Mouse (Mus musculus): Measurements from ENCODE around the gene Bdkrb1.

The Bdkrb1 gene

GRCm38 (mm10) chr12:105602581-105603210 lies at the start of gene Bdkrb1:
Gene Bdkrb1 (plus strand): TSS chr12:105603085.
- no peak for DNase-seq (ENCODE audit: extremely low spot score)

DNA sequence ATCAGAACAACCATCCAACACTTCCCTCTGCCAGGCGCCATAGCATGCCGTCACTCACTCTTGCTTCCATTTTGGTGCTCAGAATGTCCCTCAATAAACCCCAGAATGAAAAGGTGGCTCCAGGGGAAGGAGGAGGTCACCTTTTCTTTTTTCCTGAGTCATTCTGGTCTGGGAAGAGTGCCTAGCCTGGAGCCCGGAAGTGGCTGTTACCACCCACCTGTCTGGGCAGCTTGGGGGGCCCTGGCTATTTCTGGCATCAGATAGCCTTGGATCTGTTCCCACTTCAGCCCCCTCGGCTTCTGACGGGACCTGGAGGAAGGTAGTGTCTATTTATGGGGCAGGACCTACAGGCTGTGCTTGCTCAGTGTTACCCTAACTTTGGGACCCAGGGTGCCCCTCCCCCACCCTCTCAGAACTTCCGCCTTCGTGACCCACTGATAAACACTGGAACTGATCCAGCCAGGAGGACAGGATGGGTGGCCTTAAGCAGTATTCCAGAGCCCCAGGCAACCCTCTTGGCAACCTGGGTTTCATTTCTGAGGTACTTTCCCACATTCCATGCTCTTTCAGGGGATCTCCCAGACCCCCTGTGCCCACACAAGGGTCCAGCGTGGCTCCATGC lies 48.6 kb upstream of the Bdkrb1 start:
- DNase-seq (ENCODE audit: extremely low spot score): no peak

DNA sequence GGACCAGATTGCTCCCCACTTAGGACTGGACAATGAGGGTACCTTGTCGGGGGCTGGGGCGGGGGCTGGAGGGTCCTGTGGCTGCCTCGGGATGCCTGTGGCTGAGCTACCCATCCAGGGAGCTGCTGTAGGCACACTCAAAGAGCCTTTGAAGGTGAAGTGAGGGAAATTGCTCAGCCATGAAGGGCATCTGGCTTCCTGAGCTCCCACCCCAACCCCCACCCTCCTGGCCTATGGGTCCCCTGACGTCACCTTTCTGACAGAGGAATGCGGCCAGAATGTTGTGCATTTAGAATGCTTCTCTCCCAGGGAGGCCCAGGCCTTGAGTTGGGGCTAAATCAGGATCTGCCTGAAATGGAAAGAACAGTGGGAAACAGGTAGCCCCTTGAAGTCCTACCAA lies 47.7 kb upstream of the Bdkrb1 start:
- no peak for DNase-seq (ENCODE audit: extremely low spot score)

GRCm38 (mm10) chr12:105557250-105557925 lies 45.5 kb upstream of the Bdkrb1 start:
- DNase-seq (ENCODE audit: extremely low spot score): no peak

DNA sequence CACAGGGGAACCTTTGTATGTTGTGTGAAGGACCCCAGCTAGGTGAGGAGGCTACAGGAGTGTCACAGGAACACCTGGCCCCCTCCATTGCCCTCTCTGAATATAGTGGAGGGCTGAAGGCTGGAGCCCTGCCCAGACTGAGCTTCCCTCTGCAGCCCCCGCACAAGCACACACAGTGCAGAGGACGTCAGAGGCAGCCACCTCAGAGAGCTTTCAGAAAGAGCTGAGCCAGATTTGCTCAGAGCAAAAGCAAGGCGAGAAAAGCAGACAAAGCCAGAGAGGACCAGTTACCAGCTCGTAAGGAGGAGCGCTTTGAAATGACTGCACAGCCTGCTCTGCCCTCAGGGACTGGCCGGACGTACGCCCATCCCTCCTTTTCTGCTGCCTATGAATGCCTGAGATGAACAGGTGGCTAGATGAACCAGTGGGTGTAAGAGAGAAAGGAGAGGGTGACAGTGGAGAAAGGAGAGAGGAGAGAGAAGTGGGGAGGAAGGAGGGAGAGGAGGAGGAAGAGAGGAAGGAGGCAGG lies 41.8 kb upstream of the Bdkrb1 start:
- no peak for DNase-seq (ENCODE audit: extremely low spot score)

DNA sequence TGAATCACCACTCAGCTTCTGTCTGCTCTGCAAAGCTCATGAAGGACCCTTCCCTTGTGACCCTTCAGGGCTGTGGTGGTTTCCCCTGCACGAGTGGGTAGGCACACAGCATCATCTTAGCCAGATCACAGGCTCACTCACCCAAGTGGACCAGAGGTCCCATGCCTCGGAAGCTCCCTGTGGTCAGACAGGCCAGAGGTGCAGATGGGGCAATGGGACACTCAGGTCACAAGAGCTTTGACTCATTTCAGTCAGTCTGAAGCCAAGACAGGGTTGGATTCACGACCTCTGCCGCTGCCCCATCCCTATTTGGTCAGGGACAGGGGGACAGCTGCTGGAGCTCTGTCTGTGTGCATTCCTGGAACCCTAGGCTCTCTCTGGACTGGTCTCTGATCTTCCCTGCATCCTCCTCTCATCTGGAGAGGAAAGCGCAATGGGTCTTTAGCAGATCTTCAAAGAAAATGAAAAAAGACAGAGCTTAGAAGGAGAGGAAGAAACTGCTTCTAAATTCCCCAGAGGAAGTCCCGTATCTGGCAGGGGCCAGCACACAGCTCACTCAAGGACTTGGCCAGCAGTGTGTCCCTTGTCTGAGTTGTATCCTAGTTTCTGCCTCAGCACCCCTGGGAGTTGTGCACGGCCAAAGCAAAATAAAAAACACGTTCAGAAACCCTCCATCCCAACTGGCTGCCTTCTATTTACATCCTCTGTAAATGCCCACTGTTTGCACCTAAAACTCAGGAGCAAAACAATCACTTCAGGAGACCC lies 40.6 kb upstream of the Bdkrb1 start:
- DNase-seq (ENCODE audit: extremely low spot score): no peak

DNA sequence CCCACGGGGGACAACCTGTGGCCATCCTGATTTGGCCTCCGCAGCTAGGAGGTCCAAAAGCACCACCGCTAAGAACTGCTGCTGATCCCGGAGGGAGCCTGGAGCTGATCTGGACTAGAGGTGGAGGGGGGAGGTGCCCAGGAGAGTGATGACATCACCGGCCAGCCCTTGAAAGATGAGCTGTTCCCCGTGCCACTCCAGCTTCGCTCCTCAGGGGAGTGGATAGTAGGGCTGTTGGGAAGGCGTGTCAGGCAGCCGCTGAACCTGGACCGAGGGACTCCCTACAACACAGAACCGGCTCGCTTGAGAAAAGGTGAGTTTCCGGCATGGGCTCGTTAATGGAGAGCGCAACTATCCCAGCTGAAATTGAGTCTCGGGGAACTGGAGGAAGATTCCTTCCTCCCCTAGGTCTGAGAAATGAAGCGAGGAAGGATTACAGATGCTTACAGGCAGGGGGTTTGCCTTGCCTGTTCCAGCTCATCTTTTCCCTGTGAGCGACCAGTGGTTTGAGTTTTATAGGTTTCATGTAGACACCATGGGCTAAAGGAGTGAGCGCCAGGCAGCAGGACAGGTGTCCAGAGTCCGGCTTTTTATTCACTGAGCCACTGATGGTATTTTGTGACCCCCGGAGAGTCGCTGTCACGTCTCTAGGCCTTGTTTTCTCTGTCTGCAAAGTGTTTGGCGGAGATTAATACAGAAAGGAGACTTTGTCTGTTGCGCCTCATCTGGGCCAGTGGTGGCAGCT lies 39.8 kb upstream of the Bdkrb1 start, which contains the start of gene Bdkrb2:
Bdkrb2 (plus strand) TSS at position 291 of the 745 bp plus-strand sequence.
- peak; percentile 76 for DNase-seq (ENCODE audit: extremely low spot score)

- DNase-seq (ENCODE audit: extremely low spot score): no peak
Measured at GRCm38 (mm10) chr12:105563726-105564275, 39.1 kb upstream of the Bdkrb1 start.

DNA sequence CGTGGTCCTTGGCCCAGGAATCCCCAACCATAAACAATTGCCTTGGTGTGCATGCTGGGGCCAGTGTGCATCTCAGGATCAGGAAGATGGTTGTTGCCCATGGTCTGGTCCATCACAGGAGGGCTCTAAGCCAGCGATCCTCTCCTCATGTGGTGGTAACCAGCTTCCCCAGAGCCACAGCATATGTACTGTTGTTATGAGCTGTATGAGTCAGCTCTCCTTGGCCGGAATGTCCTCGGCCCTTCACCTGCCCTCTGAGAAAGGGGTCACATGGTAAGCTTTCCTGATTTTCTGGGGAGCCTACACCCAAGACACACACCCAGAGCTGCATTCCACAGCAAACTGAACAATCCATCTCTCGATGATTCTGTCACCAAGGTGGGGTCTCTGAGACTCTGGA lies 37.7 kb upstream of the Bdkrb1 start:
- DNase-seq (ENCODE audit: extremely low spot score): no peak

GRCm38 (mm10) chr12:105571867-105572266 lies 31.0 kb upstream of the Bdkrb1 start:
- DNase-seq (ENCODE audit: extremely low spot score): no peak

- DNase-seq (ENCODE audit: extremely low spot score): no peak
Measured at GRCm38 (mm10) chr12:105572622-105573021, 30.3 kb upstream of the Bdkrb1 start.

DNA sequence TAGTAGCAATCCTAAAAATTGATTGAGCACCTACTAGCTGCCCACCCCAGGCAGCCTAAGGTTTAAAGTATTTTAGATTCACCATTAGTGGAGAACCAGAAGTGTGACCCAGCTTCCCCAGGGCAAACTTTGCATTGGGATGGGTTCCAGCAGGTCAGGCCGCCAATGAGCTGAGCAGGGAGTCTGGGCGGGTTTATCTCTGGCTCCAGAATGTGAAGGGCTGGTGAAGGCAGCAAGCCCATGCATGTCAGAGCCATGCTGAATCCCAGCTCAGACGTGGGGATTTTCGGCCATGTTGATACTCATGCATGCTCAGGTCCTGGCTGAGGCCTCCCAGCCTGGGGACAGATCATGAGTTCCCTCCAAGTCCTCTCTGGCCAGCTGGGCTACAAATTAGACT lies 28.5 kb upstream of the Bdkrb1 start:
- DNase-seq (ENCODE audit: extremely low spot score): no peak

GRCm38 (mm10) chr12:105580490-105580889 lies 22.4 kb upstream of the Bdkrb1 start:
- DNase-seq (ENCODE audit: extremely low spot score): no peak

DNA sequence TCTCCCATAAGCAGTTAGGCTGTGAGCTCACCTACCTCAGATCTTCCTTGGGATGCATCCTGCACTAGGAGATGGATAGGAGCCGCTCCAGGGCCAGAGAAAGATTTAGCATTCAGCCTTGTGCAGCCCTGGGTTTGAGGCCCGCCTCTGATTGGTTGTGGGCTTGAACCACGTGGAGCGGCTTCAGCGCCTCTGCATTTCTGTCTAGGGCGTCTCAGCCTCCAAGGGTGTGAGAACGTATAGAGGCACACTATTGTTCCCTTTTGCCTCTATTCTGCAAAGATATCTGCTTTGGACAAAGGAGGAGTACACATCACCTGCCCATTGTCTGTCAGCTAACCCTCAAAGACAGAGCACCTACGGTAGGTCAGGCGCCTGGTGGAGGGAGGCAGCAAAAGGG lies 20.4 kb upstream of the Bdkrb1 start:
- no peak for DNase-seq (ENCODE audit: extremely low spot score)

DNA sequence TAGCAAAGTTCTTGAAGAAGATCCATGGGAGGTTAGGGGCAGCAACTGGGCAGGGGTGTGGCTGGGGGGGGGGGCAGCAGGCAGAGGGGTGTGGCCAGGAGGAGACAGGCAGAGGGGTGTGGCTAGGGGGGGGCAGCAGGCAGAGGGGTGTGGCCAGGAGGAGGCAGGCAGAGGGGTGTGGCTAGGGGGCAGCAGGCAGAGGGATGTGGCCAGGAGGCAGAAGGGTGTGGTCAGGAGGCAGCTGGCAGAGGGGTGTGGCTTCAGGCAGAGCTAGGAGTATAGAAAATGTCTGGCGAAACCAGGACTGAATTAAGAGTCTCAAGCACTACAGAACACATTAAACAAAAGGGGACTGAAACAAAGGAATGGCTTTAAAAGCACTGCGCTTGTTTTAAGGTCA lies 19.4 kb upstream of the Bdkrb1 start:
- peak; percentile 62 for DNase-seq (ENCODE audit: extremely low spot score)

DNA sequence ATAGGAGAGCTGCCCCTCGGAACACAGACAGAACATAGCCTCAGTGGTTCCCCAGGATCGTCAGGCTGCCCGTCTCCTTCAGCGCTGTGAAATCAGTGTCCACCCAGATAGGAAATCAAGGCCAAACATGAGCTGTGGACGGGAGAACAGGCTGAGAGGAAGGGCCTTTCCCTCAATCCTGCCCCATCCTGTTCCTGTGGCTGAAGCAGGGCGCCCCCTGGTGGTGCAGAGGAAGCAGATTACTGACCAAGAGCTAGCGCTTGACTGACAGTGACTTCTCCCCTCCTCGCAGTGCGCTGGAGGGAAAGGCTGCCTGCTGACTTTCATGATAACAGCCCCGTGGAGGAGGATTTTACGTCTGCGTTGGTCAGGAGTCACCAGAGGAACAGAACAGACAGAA lies 18.0 kb upstream of the Bdkrb1 start:
- peak; percentile 75 for DNase-seq (ENCODE audit: extremely low spot score)

DNA sequence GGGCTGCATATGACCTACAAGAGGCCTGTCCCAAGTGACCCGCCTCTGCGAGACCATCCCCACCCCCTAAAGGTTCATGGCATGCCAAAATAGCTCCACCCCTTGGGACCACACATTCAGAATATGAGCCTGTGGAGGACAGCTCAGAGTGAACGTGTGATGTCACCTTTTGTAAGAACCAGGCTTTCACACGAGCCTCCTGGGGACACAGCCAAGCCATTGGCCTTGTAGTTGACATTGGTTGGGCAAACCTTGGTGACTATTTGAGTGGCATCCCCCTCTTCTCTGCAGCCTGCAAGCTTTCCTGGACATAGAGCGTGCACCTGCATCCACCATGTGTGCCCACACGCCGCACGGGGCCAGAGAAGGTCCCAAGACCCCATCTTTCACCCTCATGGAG lies 15.4 kb upstream of the Bdkrb1 start:
- no peak for DNase-seq (ENCODE audit: extremely low spot score)

- DNase-seq (ENCODE audit: extremely low spot score): no peak
Measured at GRCm38 (mm10) chr12:105590786-105591185, 12.1 kb upstream of the Bdkrb1 start.

GRCm38 (mm10) chr12:105592361-105592761 lies 10.5 kb upstream of the Bdkrb1 start:
- no peak for DNase-seq (ENCODE audit: extremely low spot score)

DNA sequence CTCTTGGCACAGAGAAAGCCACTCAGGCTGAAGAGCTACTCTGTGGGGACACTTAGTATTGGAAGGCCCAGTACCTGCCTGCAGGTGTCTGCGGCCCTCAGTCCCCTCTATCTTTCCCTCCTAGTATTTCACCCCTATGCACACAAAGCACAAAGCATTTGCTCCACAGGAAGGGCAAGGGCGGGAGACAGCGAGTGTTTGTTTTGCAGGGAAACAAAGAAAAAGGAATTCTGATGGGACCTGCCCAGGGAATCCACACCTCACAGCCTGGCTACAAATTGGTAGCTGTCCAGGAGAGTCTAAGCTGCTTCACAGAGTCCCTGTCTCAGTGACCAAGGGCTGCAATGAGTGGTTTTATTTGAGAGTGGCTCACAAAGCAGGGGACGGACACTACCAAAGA lies 9.4 kb upstream of the Bdkrb1 start:
- DNase-seq (ENCODE audit: extremely low spot score): no peak

GRCm38 (mm10) chr12:105597135-105597534 lies 5.8 kb upstream of the Bdkrb1 start:
- no peak for DNase-seq (ENCODE audit: extremely low spot score)

Data from embryo, embryonic 9.5 days (tissue).